ENCODE assay signal across 12 mouse cellular contexts in the genomic region with DNA sequence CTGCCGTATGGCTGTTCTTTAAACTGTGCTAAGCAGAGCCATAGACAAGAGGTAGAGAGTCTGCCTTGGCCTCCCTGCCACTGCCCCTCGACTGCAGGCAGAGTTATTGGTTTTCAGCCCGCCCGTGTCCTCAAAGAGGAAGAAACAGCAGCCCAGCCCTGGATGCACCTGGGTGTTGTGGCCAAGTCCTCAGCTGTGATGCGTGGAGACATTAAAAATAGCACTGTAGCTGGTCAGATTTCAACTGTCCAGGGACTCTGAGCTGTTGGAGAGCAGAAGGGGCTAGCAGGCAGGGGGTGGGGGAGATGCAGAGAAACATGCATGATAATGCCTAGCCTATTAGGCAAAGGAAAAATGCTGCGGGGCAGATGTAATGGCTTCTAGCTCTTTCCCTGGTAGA.
DNase-seq lines count a peak whose midpoint lies in the region; ATAC-seq and TF ChIP-seq lines count a peak whose summit lies in the region.
"Had no signal": no experiment of that assay in that cellular context is flagged by ENCODE, and none has a peak within 500 bp of the region (broad histone marks: within the 10 kb centered on the region; RNA-seq: fewer than 3 reads in every experiment).

No protein-coding gene starts in this region.

- no peaks in the 10 kb centered on the region for H3K36me3 ChIP-seq in CH12.LX (replicated peaks in 1 of 2; ENCODE audit: control insufficient read depth in 1 of 2, insufficient read depth in 1 of 2, low read length in 1 of 2)
- no peaks in the 10 kb centered on the region for H3K36me3 ChIP-seq in embryonic facial prominence, embryonic 14.5 days (ENCODE audit: control insufficient read depth, insufficient read depth, low read length)
- H3K36me3 ChIP-seq: heart, embryonic 12.5 days had no signal

- dilution Hi-C loops in CH12.LX (cut with MboI; ENCODE audit: extremely low pct_ligation_motif_present, extremely low pct_unique_long_range_greater_than_20kb, low sequenced_read_pairs) = no loop called here

- TF ChIP-seq EP300 in CH12.LX (IDR thresholded peaks at IDR 0.05; ENCODE audit: low read length) = no peak

- TF ChIP-seq RAD21 in CH12.LX (IDR thresholded peaks at IDR 0.05; ENCODE audit: low read depth, low read length) = no peak

- in situ Hi-C loops in CH12.LX (cut with MboI; ENCODE audit: low pct_ligation_motif_present, low pct_unique_long_range_greater_than_20kb, low sequenced_read_pairs) = loop anchor here (25.0 kb wide), 1 partner anchor 737 kb away; no protein-coding TSS in a partner anchor

- H3K4me3 ChIP-seq in CH12.LX (replicated peaks in 1 of 3; ENCODE audit: low read depth in 2 of 3, low read length in 2 of 3, poor library complexity in 1 of 3) = no peak overlapping the region
- no peak overlapping the region for H3K4me3 ChIP-seq in embryonic facial prominence, embryonic 14.5 days (ENCODE audit: low read depth, low read length)
- H3K4me3 ChIP-seq: heart, embryonic 12.5 days had no signal

- ATAC-seq in embryonic facial prominence, embryonic 14.5 days (ENCODE audit: low read depth) = no peak
- peak; percentile 60 for ATAC-seq in neutrophil, adult 5-6 weeks (ENCODE audit: extremely low read depth, insufficient number of reproducible peaks, low FRiP score, poor library complexity, severe bottlenecking)
- no peak for ATAC-seq in inflammation-experienced regulatory T-cells, adult 6 months
- no peak for ATAC-seq in granulocyte monocyte progenitor cell, adult 5-6 weeks (replicated peaks; ENCODE audit: poor library complexity, severe bottlenecking)

- H3K79me2 ChIP-seq in CH12.LX (replicated peaks; ENCODE audit: control insufficient read depth, extremely low read depth, insufficient read depth, poor library complexity, severe bottlenecking) = no peaks in the 10 kb centered on the region

- H3K9ac ChIP-seq in CH12.LX (ENCODE audit: insufficient read depth, low read depth) = no peak overlapping the region
- H3K9ac ChIP-seq in embryonic facial prominence, embryonic 14.5 days (ENCODE audit: low read depth, low read length) = no peak overlapping the region
- H3K9ac ChIP-seq: heart, embryonic 12.5 days had no signal

- H3K4me1 ChIP-seq in CH12.LX (ENCODE audit: control insufficient read depth in 1 of 2, insufficient read depth in 2 of 2) = peaks cover 0 to 28% of the 10 kb centered on the region in 2 experiments; a peak in 2 of 4 replicates
- peaks cover 8% of the 10 kb centered on the region; the same call in 1 of the 2 replicates for H3K4me1 ChIP-seq in embryonic facial prominence, embryonic 14.5 days (ENCODE audit: control insufficient read depth, insufficient read depth, low read length)

- no peak for TF ChIP-seq POLR2A in CH12.LX (IDR thresholded peaks at IDR 0.05; ENCODE audit: low read depth, low read length)

- 38% methylated on average over 6 of the region's 6 CpGs for WGBS in embryonic facial prominence, embryonic 14.5 days

- DNase-seq in lung, postnatal 25 days (ENCODE audit: low spot score) = peak; percentile 37
- DNase-seq in lung, adult 18-20 months = no peak
- peak; percentile 51 for DNase-seq in CH12.LX (ENCODE audit: extremely low read depth)
- DNase-seq in embryonic facial prominence, embryonic 14.5 days (ENCODE audit: low spot score) = no peak
- DNase-seq: adrenal gland, adult 8-10 months; kidney, postnatal 14 days; right cerebral cortex, postnatal 4 days; thymus, adult 2 months had no signal

- no peak overlapping the region for H3K4me2 ChIP-seq in CH12.LX (ENCODE audit: insufficient read depth, low read depth, poor library complexity, severe bottlenecking)
- H3K4me2 ChIP-seq in embryonic facial prominence, embryonic 14.5 days (ENCODE audit: low read depth, low read length) = no peak overlapping the region
- H3K4me2 ChIP-seq: heart, embryonic 12.5 days had no signal

- no peak for TF ChIP-seq CTCF in CH12.LX (conservative IDR thresholded peaks at IDR 0.05 in 1 of 2, IDR thresholded peaks at IDR 0.05 in 1 of 2; ENCODE audit: low read depth in 2 of 2, low read length in 2 of 2)

- no peaks in the 10 kb centered on the region for H3K27me3 ChIP-seq in CH12.LX (replicated peaks)
- H3K27me3 ChIP-seq in embryonic facial prominence, embryonic 14.5 days (replicated peaks; ENCODE audit: control insufficient read depth, insufficient read depth, low read length) = no peaks in the 10 kb centered on the region
- H3K27me3 ChIP-seq: heart, embryonic 12.5 days had no signal

- peaks cover 7% of the 10 kb centered on the region for H3K9me3 ChIP-seq in CH12.LX (replicated peaks; ENCODE audit: low read length)
- H3K9me3 ChIP-seq in embryonic facial prominence, embryonic 14.5 days (ENCODE audit: control insufficient read depth, low read length) = no peaks in the 10 kb centered on the region
- H3K9me3 ChIP-seq: heart, embryonic 12.5 days had no signal

- no peak overlapping the region for H3K27ac ChIP-seq in CH12.LX (ENCODE audit: insufficient read depth, low read depth)
- peak overlapping the region; percentile 21; the same call in 1 of the 2 replicates for H3K27ac ChIP-seq in embryonic facial prominence, embryonic 14.5 days (replicated peaks; ENCODE audit: low read depth, low read length)

TF ChIP-seq in CH12.LX, 34 proteins besides CTCF, POLR2A, EP300 and RAD21:
- TF ChIP-seq PAX5 (IDR thresholded peaks at IDR 0.05; ENCODE audit: low read length) = no peak
- TF ChIP-seq MEF2A (IDR thresholded peaks at IDR 0.05; ENCODE audit: borderline replicate concordance, low read depth, low read length) = peak; percentile 46; the same call in 1 of the 2 replicates
- no peak for TF ChIP-seq CHD2 (IDR thresholded peaks at IDR 0.05; ENCODE audit: low read length)
- 0 out of 2 replicates have a peak, but pooled peaks have one; percentile 44 for TF ChIP-seq UBTF (IDR thresholded peaks at IDR 0.05; ENCODE audit: low read depth, low read length)
- TF ChIP-seq MAFK (IDR thresholded peaks at IDR 0.05; ENCODE audit: insufficient replicate concordance, low read length) = no peak
- no peak for TF ChIP-seq KAT2A (IDR thresholded peaks at IDR 0.05; ENCODE audit: insufficient replicate concordance, low read length)

Comparison
In these comparisons a context has a peak if more than half of its experiments do, and no peak if none do; other contexts are left out.
1. DNase-seq: peak in lung, postnatal 25 days (single experiment) and CH12.LX (single experiment); none in lung, adult 18-20 months (0 of 2) and embryonic facial prominence, embryonic 14.5 days (single experiment).